Mouse (Mus musculus) bone marrow, adult 2 months (tissue): Measurements from ENCODE around the gene Mapk9. TPM values are rescaled to one million over a fixed set of nuclear protein-coding genes. Genes with fewer than 3 reads are reported as not detected.

ENCODE experiments used
- H3K27ac ChIP-seq: fragments of 200-500 bp; 2 replicates; pipeline ENCODE4 v1.5.1; 2012; ENCODE audit warnings: low read depth, mild to moderate bottlenecking, control low read depth, inconsistent platforms, low read length; ENCODE audit not compliant: control insufficient read depth, poor library complexity, insufficient read depth
- H3K4me1 ChIP-seq: fragments of 200-500 bp; 2 replicates; pipeline ENCODE4 v1.6.1; 2011; ENCODE audit warnings: low read length; ENCODE audit not compliant: control insufficient read depth, insufficient read depth
- H3K4me3 ChIP-seq: fragments of 200-500 bp; replicated peaks from 2 replicates; pipeline ENCODE3; 2011; ENCODE audit warnings: mild to moderate bottlenecking, low read depth, low read length, control low read depth; ENCODE audit not compliant: control insufficient read depth
- CTCF ChIP-seq: fragments of 200-500 bp; IDR thresholded peaks from 2 replicates; pipeline ENCODE4 v1.5.1; 2011; ENCODE audit warnings: low read length, control low read depth; ENCODE audit not compliant: control insufficient read depth, insufficient read depth
- POLR2A ChIP-seq: fragments of 200-500 bp; IDR thresholded peaks from 2 replicates; pipeline ENCODE4 v1.6.1; 2011; ENCODE audit warnings: low read depth, mild to moderate bottlenecking, control low read depth, low read length, borderline replicate concordance; ENCODE audit not compliant: control insufficient read depth
- WGBS: fragments of 180-500 bp; shearing (Covaris S2); methylation state at CpG from one replicate; pipeline ENCODE4 v1.1.7; 2018; 5-methylcytosine and 5-hydroxymethylcytosine counted together
- polyA plus RNA-seq: library from polyadenylated mRNA; stranded (reverse); fragments of >200 nt; gene quantifications from 2 replicates; pipeline ENCODE4 v1.2.4, GENCODE M21; 2011; ENCODE audit warnings: low replicate concordance; ENCODE audit not compliant: missing spikeins, insufficient read depth, insufficient read length

Mapk9 gene
- polyA plus RNA-seq, 1 experiment: 15.2 TPM

DNA sequence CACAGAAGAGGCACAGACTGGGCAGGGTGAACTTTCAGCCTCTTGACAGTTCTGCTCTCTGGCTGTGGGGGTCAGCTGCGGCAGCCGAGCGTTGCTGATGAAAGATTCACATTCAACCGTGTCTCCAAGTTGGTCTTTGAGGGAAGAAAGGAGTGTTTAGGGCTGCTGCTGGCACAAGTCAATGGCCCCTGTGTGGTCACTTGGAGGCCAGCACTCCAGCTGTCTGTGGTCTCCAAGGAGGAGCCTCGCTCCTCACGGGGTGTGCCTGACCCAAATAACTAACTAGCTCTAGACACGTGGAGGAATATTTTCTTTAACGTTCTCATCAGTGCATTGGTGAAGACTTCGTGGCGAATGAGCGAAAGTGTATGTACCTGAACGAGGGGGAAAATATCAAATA lies 14.6 kb upstream of the Mapk9 start:
- no peak overlapping the region for H3K4me3 ChIP-seq
- H3K4me1 ChIP-seq: no peaks in the 10 kb centered on the region
- TF ChIP-seq CTCF: no peak
- no peak for TF ChIP-seq POLR2A
- WGBS: 81% methylated on average over 12 of the region's 12 CpGs
- no peak overlapping the region for H3K27ac ChIP-seq

DNA sequence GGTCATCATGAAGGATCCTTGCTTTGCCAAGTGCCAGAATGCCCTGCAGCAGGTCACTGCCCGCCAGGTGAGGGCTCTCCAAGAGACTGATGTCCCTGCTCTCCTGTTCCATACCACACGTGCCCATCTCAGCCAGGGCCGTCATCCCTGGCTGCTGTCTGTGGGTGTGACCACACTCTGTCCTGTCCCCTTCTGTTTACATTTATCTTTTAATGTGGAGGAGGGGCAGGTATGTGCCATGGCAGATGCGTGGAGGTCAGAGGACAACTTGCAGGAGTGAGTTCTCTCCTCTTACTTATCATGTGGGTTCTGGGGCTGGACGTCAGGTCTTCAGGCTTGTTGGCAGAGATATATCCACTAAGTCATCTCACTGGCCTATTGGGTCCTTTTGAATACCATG lies 13.6 kb upstream of the Mapk9 start:
- TF ChIP-seq POLR2A (no peak), CTCF (no peak)
- Histone ChIP-seq H3K4me3 (no peak overlapping the region), H3K4me1 (no peaks in the 10 kb centered on the region), H3K27ac (no peak overlapping the region)
- 79% methylated on average over 5 of the region's 5 CpGs for WGBS

DNA sequence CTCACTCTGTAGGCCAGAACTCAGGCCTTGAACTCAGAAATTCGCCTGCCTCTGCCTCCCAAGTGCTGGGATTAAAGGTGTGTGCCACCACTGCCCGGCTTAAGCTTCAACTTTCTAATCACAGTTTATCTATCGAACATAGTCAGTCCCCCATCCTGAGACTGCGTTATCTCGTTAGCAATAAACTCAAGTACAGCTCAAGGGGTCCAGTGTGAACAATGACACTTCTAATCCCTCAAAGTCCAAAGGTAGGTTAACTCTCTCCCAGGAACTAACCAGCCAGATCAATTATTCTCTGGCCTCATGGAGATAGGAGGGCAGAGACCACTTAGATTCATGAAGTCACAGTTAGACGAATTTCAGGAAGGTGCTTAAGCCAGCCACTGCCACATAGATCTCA lies 12.3 kb upstream of the Mapk9 start:
- H3K4me1 ChIP-seq: no peaks in the 10 kb centered on the region
- no peak overlapping the region for H3K27ac ChIP-seq
- no peak overlapping the region for H3K4me3 ChIP-seq
- 77% methylated on average over 6 of the region's 6 CpGs for WGBS
- TF ChIP-seq POLR2A (no peak), CTCF (no peak)

DNA sequence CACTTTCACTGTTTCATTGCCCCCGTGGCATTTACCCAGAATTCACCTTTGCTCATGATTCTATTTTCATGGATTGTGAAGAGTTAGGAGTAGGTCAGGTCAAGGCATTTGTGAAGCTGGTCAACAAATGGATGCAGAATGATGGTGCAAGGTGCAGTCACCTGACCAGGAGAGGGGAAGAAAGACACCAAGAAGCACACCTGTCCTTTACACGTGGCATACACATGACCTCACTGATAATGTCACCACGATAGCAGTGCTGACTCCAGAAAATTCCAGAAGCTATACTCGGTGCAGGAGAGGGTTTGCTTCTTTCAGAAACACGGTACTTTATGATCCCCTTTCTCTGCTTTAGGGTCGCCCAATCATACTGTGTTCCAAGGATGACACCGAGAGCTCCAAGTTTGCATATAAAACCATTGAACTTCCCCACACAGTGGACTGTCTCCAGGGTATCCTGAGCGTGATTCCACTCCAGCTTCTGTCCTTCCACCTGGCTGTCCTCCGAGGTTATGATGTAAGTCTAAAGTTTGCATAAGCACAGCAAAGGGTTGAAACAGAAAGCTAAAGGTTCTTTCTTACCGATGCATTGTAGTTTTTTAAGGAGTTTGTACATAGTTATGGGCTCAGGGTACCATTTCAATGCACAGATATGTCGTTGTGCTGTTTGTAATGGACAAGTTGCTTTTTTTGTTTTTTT lies 11.1 kb upstream of the Mapk9 start:
- H3K4me1 ChIP-seq: no peaks in the 10 kb centered on the region
- H3K4me3 ChIP-seq: no peak overlapping the region
- TF ChIP-seq POLR2A (no peak), CTCF (no peak)
- 85% methylated on average over 11 of the region's 11 CpGs for whole genome bisulfite sequencing
- H3K27ac ChIP-seq: no peak overlapping the region

DNA sequence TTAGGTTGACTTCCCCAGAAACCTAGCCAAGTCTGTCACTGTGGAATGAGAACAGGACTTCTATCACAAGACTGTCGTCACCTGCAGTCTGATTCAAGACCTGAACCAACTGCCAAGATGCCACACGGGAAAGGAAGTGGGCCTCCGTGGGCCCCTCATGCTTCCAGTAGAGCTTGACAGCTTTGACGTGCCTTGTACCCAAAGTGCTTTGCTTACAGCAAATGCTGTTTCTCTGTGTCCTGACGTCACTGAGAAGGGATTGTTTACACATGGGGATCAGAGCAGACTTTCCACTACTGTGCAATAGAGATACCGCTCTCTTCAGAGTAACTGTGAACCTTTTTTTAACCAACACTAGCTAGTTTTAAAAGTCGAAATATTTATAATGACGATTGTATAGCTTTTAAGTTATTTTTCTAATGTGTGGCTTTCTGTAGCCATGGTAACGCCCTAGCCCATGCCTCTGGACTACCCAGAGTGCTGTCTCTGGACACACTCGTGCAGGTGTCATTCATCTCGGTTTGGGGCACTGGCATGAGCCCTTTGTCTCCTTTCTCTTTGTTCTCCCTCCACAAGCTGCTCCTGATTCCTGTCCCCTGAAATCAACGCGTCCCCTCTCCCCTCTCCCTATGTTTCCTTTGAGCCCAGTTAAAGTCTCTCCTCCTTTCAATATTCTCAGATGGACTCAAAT lies 8.7 kb upstream of the Mapk9 start:
- no peak overlapping the region for H3K4me3 ChIP-seq
- TF ChIP-seq CTCF (no peak), POLR2A (no peak)
- no peaks in the 10 kb centered on the region for H3K4me1 ChIP-seq
- no peak overlapping the region for H3K27ac ChIP-seq
- 42% methylated on average over 13 of the region's 13 CpGs for WGBS

DNA sequence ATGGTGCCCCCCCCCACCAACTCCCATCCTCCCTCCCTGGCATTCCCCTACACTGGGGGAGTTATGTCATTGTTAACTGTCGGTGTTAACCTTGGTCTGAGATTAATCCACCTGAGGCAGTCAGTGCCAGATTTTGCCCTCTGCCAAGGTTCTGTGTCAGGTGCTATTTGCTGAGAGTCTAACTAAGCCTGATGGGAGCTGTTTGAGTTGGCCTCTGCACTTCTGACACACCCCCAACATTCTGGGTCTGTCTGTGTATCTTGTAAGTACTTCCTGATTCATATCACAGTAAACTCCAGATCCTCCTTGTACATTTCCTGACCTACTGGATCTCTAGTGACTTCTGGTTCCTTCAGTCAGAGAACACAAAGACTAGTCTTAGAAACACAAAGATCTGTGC lies 5.9 kb upstream of the Mapk9 start:
- Histone ChIP-seq H3K4me1 (no peaks in the 10 kb centered on the region; the same call in 1 of the 2 replicates), H3K27ac (no peak overlapping the region), H3K4me3 (no peak overlapping the region)
- 63% methylated on average over 1 of the region's 1 CpGs for WGBS
- TF ChIP-seq CTCF (no peak), POLR2A (no peak)

DNA sequence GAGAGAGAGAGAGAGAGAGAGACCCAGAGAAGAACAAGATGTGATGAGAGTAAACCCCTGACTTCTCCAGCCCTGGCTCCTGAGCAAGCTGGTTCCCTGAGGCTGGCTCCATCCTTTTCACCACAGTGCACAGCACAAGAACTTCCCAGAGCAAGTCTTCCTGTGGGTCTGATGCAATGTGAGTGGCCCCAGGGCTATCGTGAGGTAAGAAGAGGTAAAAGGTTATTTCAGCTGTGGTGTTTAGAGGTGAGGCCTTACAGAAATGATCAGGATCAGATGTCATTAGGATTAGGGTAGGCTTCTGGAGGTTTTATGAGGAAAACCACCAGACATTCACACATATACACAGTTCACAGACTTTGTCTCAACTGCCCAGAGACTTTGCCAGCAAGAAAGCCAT lies 4.7 kb upstream of the Mapk9 start:
- 38% methylated on average over 1 of the region's 1 CpGs for WGBS
- no peak overlapping the region for H3K27ac ChIP-seq
- TF ChIP-seq CTCF (no peak), POLR2A (no peak)
- H3K4me3 ChIP-seq: no peak overlapping the region
- H3K4me1 ChIP-seq: no peaks in the 10 kb centered on the region; the same call in 1 of the 2 replicates

DNA sequence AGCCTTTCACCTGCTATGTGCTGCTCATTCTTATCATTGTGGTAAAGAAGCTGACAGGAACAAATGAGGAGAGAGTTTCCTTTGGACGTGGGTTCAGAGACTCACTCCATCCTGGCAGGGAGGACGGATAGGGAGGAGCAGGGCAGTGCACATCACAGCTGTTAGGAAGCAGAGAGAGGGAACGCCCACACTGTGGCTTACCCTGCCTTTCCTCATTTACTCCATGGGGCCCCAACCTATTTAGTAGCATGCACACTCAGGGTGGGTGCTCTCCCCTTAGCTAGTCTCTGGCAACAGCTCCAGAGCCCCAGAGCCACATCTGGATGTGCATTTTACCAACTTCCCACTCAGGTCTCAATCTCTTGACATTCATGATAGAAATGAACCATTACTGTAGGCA lies 3.8 kb upstream of the Mapk9 start:
- H3K4me3 ChIP-seq: no peak overlapping the region
- TF ChIP-seq CTCF (no peak), POLR2A (no peak)
- H3K27ac ChIP-seq: no peak overlapping the region
- WGBS: 30% methylated on average over 3 of the region's 3 CpGs
- no peaks in the 10 kb centered on the region; the same call in 1 of the 2 replicates for H3K4me1 ChIP-seq
